Mouse (Mus musculus): ENCODE measurements around the gene Rnf8.

GRCm38 (mm10) chr17:29687373-29687772 is 72.8 kb downstream of the Rnf8 start:
- TF ChIP-seq POLR2A (IDR thresholded peaks at IDR 0.05; ENCODE audit: borderline replicate concordance, extremely low read depth, low read depth, low read length) (no peak), CTCF (IDR thresholded peaks at IDR 0.05; ENCODE audit: insufficient read depth, low read length) (no peak)
